Mouse (Mus musculus) myocyte (in vitro differentiated cells): ENCODE results near the gene Tmcc3.

Experiments used
- POLR2A ChIP-seq: IDR thresholded peaks from one replicate; pipeline ENCODE4 v1.6.1; 2011; ENCODE audit warnings: low read depth, mild to moderate bottlenecking, control low read depth, moderate library complexity; ENCODE audit not compliant: insufficient read length
- TCF3 ChIP-seq: IDR thresholded peaks from one replicate; pipeline ENCODE4 v1.6.1; 2011; ENCODE audit warnings: low read depth, control low read depth; ENCODE audit not compliant: insufficient read length
- USF1 ChIP-seq: IDR thresholded peaks from one replicate; pipeline ENCODE4 v1.6.1; 2011; ENCODE audit warnings: low read depth, mild to moderate bottlenecking, control low read depth, moderate library complexity

GRCm38 (mm10) chr10:94445192-94445591 lies 133.4 kb downstream of the Tmcc3 start:
- TF ChIP-seq TCF3 (no peak), POLR2A (no peak), USF1 (no peak)
